Mouse (Mus musculus) T-cell, adult 2 months (primary cell): ENCODE measurements at regions not wholly inside any gene's neighbourhood (a gene's known extent, or its start where the extent isn't known, plus 50 kb on each side); places are given as distances from the start of the nearest gene placed in this dataset.

Experiments
- DNase-seq: peaks from one replicate; pipeline ENCODE4 v3.0.0; 2022; ENCODE audit warnings: low spot score

DNA sequence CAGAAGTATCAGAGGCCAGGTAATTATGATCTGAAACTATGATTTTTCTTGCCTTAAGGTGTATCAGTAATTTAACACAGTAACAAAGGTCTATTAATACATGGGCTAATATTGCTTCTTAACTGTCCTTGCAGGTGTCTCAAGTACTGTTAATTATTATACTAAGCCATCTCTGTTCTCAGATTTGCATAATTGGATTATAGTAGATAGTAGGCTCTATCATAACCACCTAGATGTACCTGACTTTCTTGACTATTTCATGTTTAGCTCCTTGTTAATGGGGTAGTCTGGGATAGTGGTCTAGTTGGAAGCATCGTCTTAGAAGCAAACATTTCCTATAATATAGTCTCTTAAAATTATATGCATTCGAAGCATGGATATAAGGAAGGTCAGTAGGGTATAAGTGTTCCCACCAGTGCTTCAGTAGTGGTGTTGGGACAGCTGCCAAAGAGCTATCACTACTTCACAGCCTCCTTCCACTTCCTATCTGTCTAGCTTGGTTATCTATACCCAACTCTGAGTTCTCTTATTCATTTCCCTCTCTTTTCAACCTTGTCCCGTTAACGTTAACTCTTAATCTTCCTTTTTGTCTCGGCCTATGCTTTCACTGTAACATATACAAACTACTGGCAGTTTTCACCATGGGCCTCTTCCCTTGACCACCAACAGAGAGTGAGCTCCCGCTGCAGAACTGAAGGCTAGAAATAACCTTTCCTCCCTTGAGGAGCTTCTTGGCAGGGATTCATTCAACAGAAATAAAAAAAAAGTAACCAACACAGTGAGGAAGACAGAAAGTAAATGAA, 630.9 kb upstream of the Lcorl start:
- DNase-seq: no peak

DNA sequence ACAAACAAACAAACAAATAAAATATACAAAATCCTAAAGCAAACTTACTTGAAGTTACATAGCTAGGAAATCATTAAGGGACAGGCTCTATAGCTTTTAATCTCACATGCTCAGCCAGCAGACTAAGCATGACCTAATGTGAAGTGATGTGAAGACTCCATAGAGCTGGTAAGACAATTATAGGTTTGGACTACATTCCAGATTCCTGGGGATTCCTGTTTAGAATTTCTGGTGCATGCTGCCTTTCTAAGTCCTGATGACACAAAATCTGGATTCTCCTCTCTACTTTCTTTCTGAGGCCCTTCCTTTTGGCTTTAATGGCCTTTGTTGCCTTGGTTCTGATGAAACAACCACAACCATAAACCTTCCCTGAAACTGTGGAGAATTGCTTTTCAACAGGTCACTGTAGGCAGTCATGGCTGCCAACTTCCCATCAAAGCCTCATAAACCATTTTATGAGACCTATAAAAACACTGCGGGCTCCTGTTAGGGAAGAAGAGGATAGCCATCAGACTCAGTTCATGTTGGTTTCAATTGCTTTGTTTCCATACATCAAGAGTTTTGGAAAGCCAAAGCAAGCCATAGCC, 629.4 kb upstream of the Lcorl start:
- no peak for DNase-seq

DNA sequence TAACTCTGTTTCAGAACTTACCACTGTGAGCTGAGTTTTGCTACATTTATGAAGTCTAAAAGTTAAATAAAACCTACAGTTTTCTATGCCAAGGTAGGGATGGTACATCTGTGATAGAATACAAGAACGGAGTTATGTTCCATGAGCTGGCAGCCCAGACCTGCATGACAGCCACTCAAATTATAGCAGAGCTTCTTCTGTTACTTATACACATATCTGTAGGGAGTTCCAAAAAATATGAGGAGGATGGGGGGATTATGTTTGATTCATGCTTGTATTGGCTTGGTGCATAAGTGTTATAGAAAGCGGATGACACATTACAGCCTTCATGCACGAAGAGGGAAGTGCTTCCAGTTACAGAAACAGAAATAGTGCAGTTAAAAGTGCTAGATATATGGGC, 598.9 kb upstream of the Lcorl start:
- DNase-seq: no peak

DNA sequence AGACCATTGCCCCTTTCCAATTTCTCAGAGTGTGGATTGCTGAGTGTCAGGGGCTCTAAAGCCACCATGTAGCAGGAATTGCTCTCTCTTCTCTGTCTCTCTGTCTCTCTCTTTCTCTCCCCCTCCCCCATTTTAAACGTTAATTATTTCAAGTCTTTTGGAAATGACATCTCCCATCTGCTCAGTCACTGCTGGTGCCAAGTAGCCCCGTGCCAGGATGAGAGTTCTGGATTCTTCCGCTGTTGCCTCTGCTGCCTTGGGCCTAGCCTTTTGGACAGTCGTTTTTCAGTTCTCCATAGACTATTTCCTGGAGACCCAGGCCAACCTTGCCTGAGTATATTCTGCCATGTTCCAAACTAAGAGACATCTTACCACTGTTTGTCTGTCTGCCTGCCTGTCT, 590.9 kb upstream of the Lcorl start:
- DNase-seq: no peak

DNA sequence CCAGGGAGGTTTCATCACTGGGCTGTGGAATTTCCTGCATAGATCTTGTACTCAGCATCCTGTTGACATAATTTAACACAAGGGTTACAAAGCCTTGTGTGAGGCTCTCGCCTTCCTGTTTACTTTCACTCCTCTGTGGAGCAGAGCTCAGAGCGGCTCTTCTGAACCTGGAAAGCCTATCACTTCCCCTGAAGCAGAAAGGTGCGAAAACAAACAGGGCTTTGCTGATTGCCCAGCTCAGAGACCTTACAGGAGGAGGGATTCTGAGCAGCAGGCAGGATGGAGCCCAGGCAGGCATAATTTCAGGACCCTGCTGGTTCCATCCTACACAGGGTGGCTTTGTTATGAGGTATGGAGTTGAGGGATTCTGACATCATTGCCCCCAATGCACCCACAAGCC, 588.4 kb upstream of the Lcorl start:
- DNase-seq: no peak

DNA sequence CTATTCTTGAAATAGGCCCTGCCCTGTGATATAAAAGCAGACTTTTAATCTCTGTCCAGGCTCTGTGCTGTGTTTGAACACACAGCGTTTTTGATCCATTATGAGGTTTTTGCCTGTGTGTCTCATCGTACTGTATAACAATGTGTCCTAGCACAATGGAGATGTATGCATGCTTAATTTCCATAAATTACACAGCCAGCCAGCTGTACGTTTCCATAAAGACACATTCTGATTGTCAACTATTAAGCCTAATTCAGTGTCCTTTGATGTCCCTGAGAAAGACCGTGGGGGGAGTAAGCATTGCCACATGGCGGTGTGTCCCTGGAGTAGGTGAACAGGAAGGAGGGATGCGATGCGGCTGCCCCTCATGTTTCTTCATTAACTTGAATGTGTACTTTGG, 587.7 kb upstream of the Lcorl start:
- no peak for DNase-seq

DNA sequence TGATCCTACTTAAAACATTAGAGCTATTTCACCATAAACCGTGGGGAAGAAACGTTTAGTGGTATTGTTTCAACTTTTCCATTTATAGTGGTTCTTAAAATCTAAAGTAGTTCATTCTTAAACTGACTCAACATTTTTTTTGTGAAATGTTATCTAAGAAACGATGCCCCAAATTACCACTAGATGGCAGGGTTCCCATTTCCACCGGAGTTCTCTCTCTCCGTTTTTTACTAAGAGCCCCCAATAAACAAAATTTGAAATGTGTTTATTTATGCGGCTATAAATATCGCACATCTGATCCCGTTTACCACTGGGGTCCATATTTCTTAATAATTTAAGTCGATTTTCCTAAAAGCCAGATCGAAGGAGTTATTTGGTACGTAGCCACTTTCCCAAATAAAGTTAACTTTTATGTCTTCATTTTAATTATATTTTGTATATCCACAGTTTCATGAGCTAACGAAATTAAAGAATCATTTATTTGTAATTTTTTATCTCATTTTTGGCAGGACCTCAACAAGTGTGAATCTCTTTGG, 586.5 kb upstream of the Lcorl start:
- DNase-seq: no peak

DNA sequence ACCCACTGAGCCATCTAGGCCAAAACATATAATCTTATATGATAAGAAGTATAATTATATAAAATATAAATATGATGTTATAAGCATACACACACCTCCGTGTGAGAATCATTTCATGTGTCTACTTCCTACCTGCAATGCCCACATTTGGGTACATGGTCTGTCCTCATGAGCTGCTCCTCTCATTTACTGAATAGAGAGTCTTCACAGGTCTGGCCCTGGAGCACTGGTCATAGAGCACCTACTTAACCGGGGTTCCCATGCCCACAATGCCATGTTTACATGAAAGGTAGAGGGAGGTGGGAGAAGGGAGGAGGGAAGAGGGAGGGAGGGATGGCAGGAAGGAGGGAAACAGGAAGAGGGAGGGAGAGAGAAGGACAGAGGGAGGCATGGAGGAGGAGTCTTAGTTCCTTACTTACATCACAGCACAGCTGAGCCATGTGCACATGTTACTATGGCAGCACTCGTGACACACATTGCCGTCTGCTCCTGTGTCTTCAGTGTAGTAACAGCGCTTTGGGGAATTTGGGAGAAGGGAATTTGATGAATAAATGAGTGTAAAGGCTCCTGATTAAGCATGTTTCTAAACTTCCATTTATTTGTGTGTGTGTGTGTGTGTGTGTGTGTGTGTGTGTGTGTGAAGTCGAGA, 585.3 kb upstream of the Lcorl start:
- DNase-seq: no peak

DNA sequence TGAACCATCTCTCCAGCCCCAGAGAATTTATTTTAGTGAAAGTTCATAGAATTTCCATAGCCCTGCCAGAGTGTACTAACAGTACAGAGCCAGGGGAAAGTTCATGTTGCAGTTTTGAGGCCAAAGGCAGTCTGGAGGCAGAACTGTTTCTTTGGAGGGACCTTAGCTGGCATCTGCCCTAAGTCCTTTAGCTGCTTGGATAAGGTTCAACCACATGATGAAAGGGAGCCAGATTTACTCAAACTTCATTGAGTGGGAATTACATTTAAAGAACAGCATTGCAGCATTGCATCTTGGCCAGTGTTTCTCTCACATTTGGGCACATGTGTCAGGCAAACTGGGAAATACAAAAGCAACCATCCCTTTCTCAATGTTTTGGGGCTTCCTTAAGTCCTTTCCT, 584.3 kb upstream of the Lcorl start:
- no peak for DNase-seq

DNA sequence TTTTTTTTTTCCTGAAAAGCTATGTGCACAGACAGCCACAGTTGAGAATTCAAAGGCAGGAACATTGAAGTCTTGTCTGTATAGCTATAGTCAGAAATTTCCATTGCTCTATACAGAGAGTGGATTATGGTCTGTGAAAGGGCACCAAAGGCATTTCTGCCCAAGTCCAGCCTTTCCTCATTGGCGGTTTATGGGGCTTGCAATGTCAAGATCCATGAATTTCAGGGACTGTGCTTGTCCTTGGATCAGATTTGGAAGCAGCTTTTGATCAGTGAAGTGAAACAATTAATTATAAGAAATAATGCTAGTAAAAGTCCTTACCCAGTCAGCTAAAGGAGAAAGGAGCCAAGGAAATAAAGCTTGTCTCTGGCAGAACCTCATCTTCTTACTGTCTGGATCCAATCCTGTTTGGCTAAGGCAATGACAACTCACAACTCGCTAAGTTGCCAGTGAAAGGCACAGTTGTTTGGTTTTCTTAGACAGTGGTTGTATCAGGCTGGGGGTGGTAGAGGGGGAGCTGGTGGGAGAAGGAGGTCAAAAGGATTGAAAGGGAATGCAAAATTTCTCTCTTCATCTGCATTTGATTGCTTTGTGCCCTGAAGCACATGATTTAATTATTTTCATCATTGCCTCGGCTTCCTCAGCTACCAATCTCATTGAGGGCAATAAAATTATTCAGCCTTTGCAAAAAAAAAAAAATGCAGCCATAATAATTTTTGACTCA, 574.4 kb upstream of the Lcorl start:
- DNase-seq: no peak

DNA sequence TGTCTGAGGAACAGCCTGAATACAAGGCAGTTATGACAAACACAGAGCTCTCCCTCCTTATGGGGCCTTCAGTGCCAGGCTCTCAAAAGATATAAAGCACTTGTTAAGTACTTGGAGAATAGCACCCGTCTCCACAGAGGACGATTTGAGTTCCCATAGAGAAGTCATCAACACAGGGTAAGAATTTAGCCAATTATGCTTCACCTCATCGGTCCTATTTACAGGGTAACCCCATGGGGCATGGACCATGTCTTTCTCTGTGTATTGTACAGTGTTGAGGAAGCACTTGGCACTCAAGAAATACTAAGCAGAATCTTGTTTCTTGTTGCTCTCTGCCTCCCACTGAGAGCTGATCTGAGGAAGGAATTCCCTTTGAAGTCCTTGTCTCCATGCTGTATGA, 565.3 kb upstream of the Lcorl start:
- DNase-seq: no peak

DNA sequence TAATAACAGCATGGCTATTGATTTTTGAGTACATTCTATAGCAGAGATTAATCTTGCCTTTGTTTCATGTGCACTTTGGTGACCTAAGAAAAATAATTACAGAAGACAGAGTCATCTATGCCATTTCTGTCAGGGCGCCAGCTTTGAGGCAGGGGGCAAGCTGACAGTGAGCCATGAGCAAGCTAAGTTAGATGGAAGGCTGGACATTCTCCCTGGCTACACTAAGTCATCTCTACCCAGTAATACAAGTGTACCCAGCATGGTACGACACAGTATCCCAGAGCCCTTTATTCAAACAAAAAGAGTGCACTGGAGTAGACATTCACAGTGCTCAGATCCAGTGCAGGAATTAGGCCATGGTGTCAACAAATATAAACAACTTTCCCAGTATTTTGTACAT, 549.6 kb upstream of the Lcorl start:
- DNase-seq: no peak

DNA sequence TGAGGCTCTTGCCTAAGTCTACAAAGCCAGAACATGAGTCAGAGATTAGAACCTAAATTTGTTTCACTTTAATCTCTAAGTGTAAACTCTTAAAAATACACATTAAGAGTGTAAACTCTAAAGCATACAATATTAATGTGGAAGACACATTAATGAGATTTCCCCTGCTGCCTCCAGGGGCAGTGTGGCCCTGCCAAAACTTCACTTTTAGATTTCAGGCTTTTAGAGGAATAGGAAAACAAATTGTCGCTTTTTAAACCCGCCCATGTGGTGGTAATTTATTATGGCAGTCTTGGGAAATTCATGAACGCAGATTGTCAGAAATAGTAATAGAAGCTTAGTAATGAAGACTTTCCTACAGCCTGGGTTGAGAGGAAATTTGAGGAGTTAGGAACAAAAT, 549.0 kb upstream of the Lcorl start:
- no peak for DNase-seq

DNA sequence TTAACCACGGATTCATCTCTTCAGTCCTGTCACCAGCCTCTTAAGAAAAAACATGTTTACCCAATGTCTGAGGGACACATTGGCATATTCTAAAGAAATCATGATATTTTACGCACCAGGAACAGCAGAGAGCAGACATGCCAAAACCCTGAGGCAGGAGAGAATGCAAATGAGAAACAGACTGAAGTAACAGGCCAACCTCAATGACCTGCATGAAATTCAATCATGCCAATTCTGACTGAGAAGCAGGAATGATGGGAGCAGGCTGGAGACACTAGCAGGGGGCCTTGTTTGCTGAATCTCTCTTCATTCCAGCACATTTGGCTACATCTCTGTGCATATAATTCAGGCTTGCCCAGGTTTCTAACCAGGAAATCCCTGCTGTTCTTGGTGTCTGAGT, 529.2 kb upstream of the Lcorl start:
- DNase-seq: no peak

DNA sequence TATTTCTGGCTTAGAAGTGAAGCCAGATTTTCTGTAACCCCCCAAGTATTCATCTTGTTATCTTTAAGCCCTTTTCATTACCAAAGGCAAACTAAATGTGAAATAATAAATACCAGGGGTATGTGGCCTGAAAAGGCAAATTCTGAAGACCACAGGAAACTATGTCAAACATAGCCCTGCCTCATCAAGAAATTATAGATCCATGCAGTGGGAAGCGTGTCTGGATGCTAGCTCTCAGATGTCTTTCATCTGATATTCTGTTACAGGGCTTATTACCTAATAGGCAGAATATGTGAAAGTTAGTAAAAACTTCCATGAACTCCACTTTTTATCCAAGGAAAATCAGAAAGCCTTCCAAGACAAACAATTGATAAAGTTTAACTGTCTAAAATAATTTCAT, 509.9 kb upstream of the Lcorl start:
- DNase-seq: no peak

DNA sequence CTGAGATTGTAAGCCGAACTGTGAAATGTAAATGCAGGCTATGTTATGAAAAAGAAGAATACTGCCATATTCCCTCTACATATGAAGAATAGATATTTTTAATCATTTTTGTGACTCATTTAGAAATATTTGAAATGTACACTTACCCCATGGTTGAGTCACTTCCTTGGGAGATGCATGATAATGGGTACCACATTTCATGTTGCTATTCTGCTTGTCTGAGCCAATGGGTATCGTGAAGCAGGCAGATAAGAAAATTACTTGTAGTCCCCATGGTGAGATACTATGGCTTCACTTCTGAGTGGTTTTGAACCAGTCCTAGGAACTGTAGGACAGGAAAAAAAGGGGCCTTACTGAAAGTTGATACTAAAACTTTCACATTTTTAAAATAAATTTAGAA, 506.2 kb upstream of the Lcorl start:
- DNase-seq: no peak

DNA sequence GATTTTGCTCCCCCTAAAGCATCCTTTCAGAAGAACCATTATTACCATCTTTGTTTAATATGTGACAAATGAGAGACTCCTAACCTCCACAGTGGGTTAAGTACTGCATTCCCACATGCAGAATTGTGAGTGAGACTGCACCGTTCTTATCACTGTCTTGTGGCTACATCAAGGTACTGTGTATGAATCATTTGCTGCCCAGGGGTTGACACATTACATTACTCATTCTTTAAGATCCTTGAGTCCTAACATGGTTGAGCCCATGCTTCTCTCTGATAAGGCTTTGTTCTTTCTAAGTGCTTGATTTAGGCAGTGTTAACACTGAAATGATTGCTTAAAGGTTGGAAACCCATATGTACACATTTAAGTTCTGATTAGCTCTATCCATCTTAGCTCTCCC, 504.2 kb upstream of the Lcorl start:
- DNase-seq: no peak

DNA sequence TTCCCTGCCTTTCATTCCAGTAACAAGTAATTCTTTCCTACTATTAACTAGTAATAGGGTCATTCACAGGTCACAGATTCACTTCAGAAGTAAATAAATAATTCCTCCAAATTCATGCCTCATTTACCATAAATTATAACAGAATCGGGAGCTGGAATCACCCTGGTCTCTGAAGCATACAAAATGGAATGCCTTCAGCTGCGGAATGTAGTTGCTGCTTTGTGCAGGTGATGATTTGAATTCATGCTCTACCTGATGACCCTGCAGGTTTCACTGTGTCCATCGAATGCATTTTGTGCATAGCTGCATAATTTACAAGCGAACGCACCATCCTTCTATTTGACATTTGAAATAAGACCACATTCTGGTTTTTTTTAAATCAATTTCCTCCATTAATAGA, 491.0 kb upstream of the Lcorl start:
- no peak for DNase-seq

DNA sequence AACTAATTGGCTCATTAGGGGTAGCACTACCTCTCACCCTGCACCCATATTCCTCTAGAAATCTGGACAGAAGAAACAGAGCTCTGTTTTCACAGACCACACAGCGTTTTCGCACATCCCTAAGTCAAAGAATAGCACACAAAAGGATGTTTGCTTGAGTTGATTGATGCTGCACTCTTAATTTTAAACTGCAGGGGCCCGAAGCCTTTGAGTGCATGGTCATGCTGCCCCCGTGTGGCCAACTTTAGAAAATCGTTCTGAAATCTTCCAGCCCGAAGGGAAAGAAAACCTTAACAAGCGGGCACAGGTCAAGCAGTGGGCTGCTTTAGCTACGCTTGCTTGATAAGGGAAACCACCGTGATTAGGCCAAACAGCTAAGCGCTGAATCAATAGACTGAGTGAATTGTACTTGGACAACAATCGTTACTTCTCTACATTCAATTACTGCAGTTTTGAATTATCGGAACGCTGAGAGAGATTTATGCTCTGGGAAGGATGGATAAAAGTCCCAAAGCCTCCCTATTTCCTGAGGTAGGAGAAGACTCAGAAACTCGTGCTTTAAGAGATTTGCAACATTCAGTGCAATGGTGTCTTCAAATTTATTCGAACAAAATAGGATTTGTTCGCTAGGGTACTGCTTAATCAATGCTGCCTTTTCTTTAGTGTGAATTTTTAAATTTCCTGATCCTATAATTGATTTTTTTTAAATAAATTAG, 490.1 kb upstream of the Lcorl start:
- DNase-seq: peak; percentile 20

DNA sequence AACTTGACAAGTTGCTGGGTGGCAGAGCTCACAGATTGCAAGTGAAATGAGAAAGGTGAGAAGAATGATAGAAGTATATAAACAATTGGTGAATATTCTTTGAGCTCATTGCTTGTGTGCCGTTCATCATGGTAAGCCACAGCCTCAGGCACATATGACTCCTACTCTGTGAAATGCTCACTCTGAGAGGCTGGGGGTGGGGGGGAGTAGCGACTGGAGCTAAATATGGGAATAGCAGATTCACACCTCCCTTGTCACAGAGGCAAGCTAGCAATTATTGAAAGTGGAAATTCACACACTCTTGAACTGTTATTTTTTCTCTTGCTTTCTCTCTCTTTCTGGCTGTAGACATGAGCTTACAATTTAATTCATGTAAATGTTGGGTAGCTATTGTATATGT, 481.0 kb upstream of the Lcorl start:
- no peak for DNase-seq

DNA sequence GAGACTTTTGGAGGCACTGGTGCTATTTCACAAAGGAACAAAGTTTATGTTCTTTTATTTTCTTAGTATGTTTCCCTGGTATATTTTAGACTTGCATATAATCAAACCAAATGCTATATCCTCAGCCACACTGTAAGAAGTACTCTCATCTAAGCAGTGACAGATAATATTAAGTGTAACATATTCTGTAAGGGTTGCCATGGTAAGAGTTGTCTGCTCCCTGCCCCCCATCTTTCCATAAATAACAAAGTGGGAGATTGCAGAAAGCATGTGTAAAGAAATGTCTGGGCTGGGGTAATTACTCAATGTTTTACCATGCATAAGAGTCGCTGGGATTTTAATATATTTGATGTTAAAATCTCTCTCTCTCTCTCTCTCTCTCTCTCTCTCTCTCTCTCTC, 473.5 kb upstream of the Lcorl start:
- DNase-seq: no peak
